ENCODE assay signal across 16 mouse cellular contexts in genomic region chr10:123156392-123156791, GRCm38 (mm10). TPM values are rescaled to one million over a fixed set of nuclear protein-coding genes. Genes with fewer than 3 reads are reported as not detected.
DNase-seq lines count a peak whose midpoint lies in the region; ATAC-seq and TF ChIP-seq lines count a peak whose summit lies in the region.
"Had no signal": no experiment of that assay in that cellular context is flagged by ENCODE, and none has a peak within 500 bp of the region (broad histone marks: within the 10 kb centered on the region; RNA-seq: fewer than 3 reads in every experiment).

No protein-coding gene starts in this region.

- H3K4me3 ChIP-seq in forebrain, embryonic 16.5 days (replicated peaks; ENCODE audit: low read length) = no peak overlapping the region
- H3K4me3 ChIP-seq in forebrain, embryonic 15.5 days = no peak overlapping the region
- no peak overlapping the region for H3K4me3 ChIP-seq in spleen, adult 2 months (ENCODE audit: extremely low read depth, insufficient read depth, insufficient read length)
- no peak overlapping the region for H3K4me3 ChIP-seq in layer of hippocampus, adult 2 months
- H3K4me3 ChIP-seq: heart, embryonic 10.5 days; kidney, embryonic 15.5 days; midbrain, embryonic 10.5 days had no signal

- no peaks in the 10 kb centered on the region for H3K9me3 ChIP-seq in forebrain, embryonic 16.5 days (ENCODE audit: control insufficient read depth, low read length)
- no peaks in the 10 kb centered on the region for H3K9me3 ChIP-seq in forebrain, embryonic 15.5 days
- H3K9me3 ChIP-seq: heart, embryonic 10.5 days; kidney, embryonic 15.5 days; midbrain, embryonic 10.5 days had no signal

- no peaks in the 10 kb centered on the region for H3K4me1 ChIP-seq in forebrain, embryonic 16.5 days (replicated peaks; ENCODE audit: control insufficient read depth, insufficient read depth, low read length)
- H3K4me1 ChIP-seq in forebrain, embryonic 15.5 days = peaks cover 4% of the 10 kb centered on the region; the same call in 1 of the 2 replicates
- H3K4me1 ChIP-seq in spleen, adult 2 months (ENCODE audit: control insufficient read depth, insufficient read depth, insufficient read length) = peaks cover 10% of the 10 kb centered on the region
- H3K4me1 ChIP-seq: heart, embryonic 10.5 days; kidney, embryonic 15.5 days; midbrain, embryonic 10.5 days had no signal

- TF ChIP-seq POLR2A in spleen, adult 2 months (IDR thresholded peaks at IDR 0.05; ENCODE audit: low read depth, low read length) = no peak

- DNase-seq in spleen, adult 2 months (ENCODE audit: low read depth in 1 of 2, low spot score in 2 of 2) = no peak
- no peak for DNase-seq in spleen, postnatal 36 days (ENCODE audit: low spot score in 2 of 2)
- DNase-seq in layer of hippocampus, adult 2 months (ENCODE audit: low spot score in 2 of 2) = peak; percentile 69 to 73
- no peak for DNase-seq in adrenal gland, postnatal 14 days
- DNase-seq: gastrocnemius, postnatal 36 days; heart, postnatal 36 days; liver; liver, postnatal 0 days; lung, postnatal 4 days; thymus, postnatal 4 days had no signal

- WGBS in forebrain, embryonic 16.5 days = 55% methylated on average over 2 of the region's 2 CpGs
- WGBS in forebrain, embryonic 15.5 days = 56% methylated on average over 2 of the region's 2 CpGs
- 96% methylated on average over 2 of the region's 2 CpGs for WGBS in spleen, adult 2 months

- H3K4me2 ChIP-seq in forebrain, embryonic 16.5 days (ENCODE audit: low read length) = no peak overlapping the region
- no peak overlapping the region for H3K4me2 ChIP-seq in forebrain, embryonic 15.5 days (replicated peaks)
- H3K4me2 ChIP-seq: kidney, embryonic 15.5 days had no signal

- H3K9ac ChIP-seq in forebrain, embryonic 16.5 days (replicated peaks; ENCODE audit: low read depth, low read length) = no peak overlapping the region
- no peak overlapping the region for H3K9ac ChIP-seq in forebrain, embryonic 15.5 days (replicated peaks)
- H3K9ac ChIP-seq: kidney, embryonic 15.5 days; liver, postnatal 0 days had no signal

- H3K27ac ChIP-seq in forebrain, embryonic 16.5 days (ENCODE audit: low read length) = no peak overlapping the region
- H3K27ac ChIP-seq in forebrain, embryonic 15.5 days (replicated peaks) = no peak overlapping the region
- peak overlapping the region; percentile 15; the same call in 1 of the 2 replicates for H3K27ac ChIP-seq in spleen, adult 2 months (ENCODE audit: insufficient read depth, low read length)
- H3K27ac ChIP-seq in layer of hippocampus, adult 2 months = no peak overlapping the region
- H3K27ac ChIP-seq: heart, embryonic 10.5 days; kidney, embryonic 15.5 days; midbrain, embryonic 10.5 days had no signal

- ATAC-seq in forebrain, embryonic 16.5 days = peak; percentile 72
- no peak for ATAC-seq in forebrain, embryonic 15.5 days (replicated peaks)
- ATAC-seq in erythroblast, adult 5-6 weeks (replicated peaks; ENCODE audit: low FRiP score, poor library complexity, severe bottlenecking) = no peak
- ATAC-seq: liver, postnatal 0 days had no signal

- H3K27me3 ChIP-seq in forebrain, embryonic 16.5 days (replicated peaks; ENCODE audit: control insufficient read depth, insufficient read depth, low read length) = no peaks in the 10 kb centered on the region
- H3K27me3 ChIP-seq in forebrain, embryonic 15.5 days = no peaks in the 10 kb centered on the region
- no peaks in the 10 kb centered on the region for H3K27me3 ChIP-seq in spleen, adult 2 months (ENCODE audit: control insufficient read depth, insufficient read depth, low read length)
- H3K27me3 ChIP-seq: kidney, embryonic 15.5 days had no signal

- H3K36me3 ChIP-seq in forebrain, embryonic 16.5 days (ENCODE audit: control insufficient read depth, insufficient read depth) = peaks cover 4% of the 10 kb centered on the region
- peaks cover 31% of the 10 kb centered on the region for H3K36me3 ChIP-seq in forebrain, embryonic 15.5 days
- H3K36me3 ChIP-seq in spleen, adult 2 months (ENCODE audit: control insufficient read depth, insufficient read depth, low read length) = peaks cover 4% of the 10 kb centered on the region

- TF ChIP-seq CTCF in spleen, adult 2 months (IDR thresholded peaks at IDR 0.05; ENCODE audit: extremely low read depth, insufficient read depth, insufficient read length, insufficient replicate concordance) = no peak
- TF ChIP-seq CTCF in layer of hippocampus, adult 2 months (conservative IDR thresholded peaks at IDR 0.05) = no peak

RNA-seq across cellular contexts. Expression of gene Usp15, which starts 40.4 kb away (rescaled TPM):
- 78.2 and 79.4 TPM in 2 replicates for polyA plus RNA-seq in forebrain, embryonic 16.5 days (2015; fragmentation: Nextera tagmentation; extraction: Ambion mirVana)
- polyA plus RNA-seq in forebrain, embryonic 15.5 days (2015; fragmentation: Nextera tagmentation; extraction: Ambion mirVana) = 65.1 and 66.8 TPM in 2 replicates
- polyA plus RNA-seq in spleen, adult 2 months (2012; rRNA removed) = 3.7 and 5.2 TPM in 2 replicates
- total RNA-seq in layer of hippocampus, adult 2 months (2021) = 100 to 1,000 TPM in 1 of 2 experiments, 10 to 100 TPM in 1; 94.4 to 105 TPM
- 421 and 430 TPM in 2 replicates for total RNA-seq in erythroblast, adult 5-6 weeks (2015; ENCODE audit: low replicate concordance)
- total RNA-seq in erythroblast, adult 5-6 weeks (2017; ENCODE audit: low replicate concordance) = 1,103 and 1,309 TPM in 2 replicates
- 92.2 and 94.3 TPM in 2 replicates for total RNA-seq in adrenal gland, postnatal 14 days (2021)

Comparison
In these comparisons a context has a peak if more than half of its experiments do, and no peak if none do; other contexts are left out.
1. DNase-seq: peak in layer of hippocampus, adult 2 months (2 of 2); none in spleen, adult 2 months (0 of 2), spleen, postnatal 36 days (0 of 2) and adrenal gland, postnatal 14 days (single experiment).